Mouse (Mus musculus): ENCODE data around the gene Ncoa7. TPM values are rescaled to one million over a fixed set of nuclear protein-coding genes. Genes with fewer than 3 reads are reported as not detected.

Gene Ncoa7
- polyA plus RNA-seq, 1 experiment from 2014 or later = 11.5 TPM

DNA sequence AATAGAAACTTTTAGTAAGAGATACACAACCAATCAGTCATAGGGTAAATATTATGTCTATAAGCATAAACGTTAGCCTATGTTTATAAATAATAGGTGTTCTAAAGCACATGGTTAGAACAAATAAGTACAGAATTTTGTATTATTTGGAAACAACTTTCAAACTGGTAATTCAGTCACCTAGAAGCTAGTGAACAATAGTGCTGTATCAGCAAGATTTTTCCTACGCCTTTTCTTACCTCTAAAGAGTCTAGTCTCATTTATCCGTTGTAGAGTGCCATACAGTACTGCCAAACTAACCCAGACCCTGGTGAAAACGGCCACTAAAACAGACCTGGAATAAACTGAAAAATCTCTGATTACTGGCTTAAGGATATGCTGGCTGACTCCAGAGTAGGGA lies 190.1 kb downstream of the Ncoa7 start:
- no peak for TF ChIP-seq CTCF (IDR thresholded peaks at IDR 0.05; ENCODE audit: low read depth)
- H3K4me1 ChIP-seq (ENCODE audit: insufficient read depth) = no peaks in the 10 kb centered on the region
- no peak overlapping the region for H3K4me3 ChIP-seq (ENCODE audit: low read depth, low read length)
- ATAC-seq (ENCODE audit: insufficient read depth) (no peak), DNase-seq (no peak)
- no peaks in the 10 kb centered on the region for H3K9me3 ChIP-seq (ENCODE audit: low read depth, low read length)
- H3K36me3 ChIP-seq (ENCODE audit: insufficient read depth) = no peaks in the 10 kb centered on the region
- no peak overlapping the region for H3K9ac ChIP-seq
- no peak overlapping the region for H3K4me2 ChIP-seq
- no peaks in the 10 kb centered on the region for H3K27me3 ChIP-seq (ENCODE audit: insufficient read depth, low read length)
- 71% methylated on average over 4 of the region's 4 CpGs for WGBS
- H3K27ac ChIP-seq (ENCODE audit: low read depth) = no peak overlapping the region

DNA sequence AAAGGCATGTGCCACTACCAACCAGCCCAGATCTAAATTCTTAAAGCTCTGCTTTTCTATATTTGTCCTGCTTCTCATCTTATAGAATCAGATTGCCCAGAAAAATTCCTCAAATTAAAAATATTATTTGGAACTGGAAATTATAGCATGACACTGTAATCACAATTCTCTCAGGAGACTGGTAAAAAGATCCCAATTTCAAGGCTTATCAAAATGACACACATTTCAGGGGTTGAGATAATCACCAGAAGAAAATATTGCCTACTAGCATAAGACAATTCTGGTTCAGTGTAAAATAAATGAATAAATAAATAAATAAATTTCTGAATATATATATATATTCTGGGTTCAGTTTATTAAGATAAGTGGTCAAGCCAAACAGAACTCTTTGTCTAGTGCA lies 193.5 kb downstream of the Ncoa7 start:
- Histone ChIP-seq H3K27me3 (ENCODE audit: insufficient read depth, low read length) (no peaks in the 10 kb centered on the region), H3K4me2 (no peak overlapping the region), H3K9me3 (ENCODE audit: low read depth, low read length) (no peaks in the 10 kb centered on the region), H3K4me1 (ENCODE audit: insufficient read depth) (no peaks in the 10 kb centered on the region), H3K4me3 (ENCODE audit: low read depth, low read length) (no peak overlapping the region), H3K9ac (no peak overlapping the region), H3K36me3 (ENCODE audit: insufficient read depth) (no peaks in the 10 kb centered on the region), H3K27ac (ENCODE audit: low read depth) (no peak overlapping the region)
- no peak for DNase-seq
- ATAC-seq (ENCODE audit: insufficient read depth) = no peak
- no peak for TF ChIP-seq CTCF (IDR thresholded peaks at IDR 0.05; ENCODE audit: low read depth)

DNA sequence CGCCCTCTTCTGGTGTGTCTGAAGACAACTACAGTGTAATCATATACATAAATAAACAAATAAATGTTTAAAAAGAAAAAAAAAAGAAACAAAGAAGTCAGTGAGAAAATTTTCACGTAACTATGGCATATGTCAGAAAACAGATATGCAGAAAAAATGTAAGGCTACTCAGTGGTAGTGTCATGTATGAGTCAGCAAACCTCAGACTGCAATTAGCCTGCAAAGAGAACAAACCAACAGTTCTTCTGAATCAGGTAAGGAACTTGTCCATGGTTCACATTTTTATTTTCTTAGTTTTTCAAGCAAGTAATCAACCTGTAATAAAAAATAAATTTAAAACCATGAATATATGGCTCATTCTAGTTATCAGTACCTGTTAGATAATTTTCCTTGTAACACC lies 195.0 kb downstream of the Ncoa7 start:
- H3K4me3 ChIP-seq (ENCODE audit: low read depth, low read length) = no peak overlapping the region
- ATAC-seq (ENCODE audit: insufficient read depth) (no peak), DNase-seq (no peak)
- H3K27ac ChIP-seq (ENCODE audit: low read depth) = no peak overlapping the region
- 67% methylated on average over 2 of the region's 2 CpGs for WGBS
- H3K36me3 ChIP-seq (ENCODE audit: insufficient read depth) = no peaks in the 10 kb centered on the region
- no peak overlapping the region for H3K4me2 ChIP-seq
- H3K9ac ChIP-seq = no peak overlapping the region
- no peaks in the 10 kb centered on the region for H3K27me3 ChIP-seq (ENCODE audit: insufficient read depth, low read length)
- TF ChIP-seq CTCF (IDR thresholded peaks at IDR 0.05; ENCODE audit: low read depth) = no peak
- H3K4me1 ChIP-seq (ENCODE audit: insufficient read depth) = no peaks in the 10 kb centered on the region
- H3K9me3 ChIP-seq (ENCODE audit: low read depth, low read length) = no peaks in the 10 kb centered on the region

DNA sequence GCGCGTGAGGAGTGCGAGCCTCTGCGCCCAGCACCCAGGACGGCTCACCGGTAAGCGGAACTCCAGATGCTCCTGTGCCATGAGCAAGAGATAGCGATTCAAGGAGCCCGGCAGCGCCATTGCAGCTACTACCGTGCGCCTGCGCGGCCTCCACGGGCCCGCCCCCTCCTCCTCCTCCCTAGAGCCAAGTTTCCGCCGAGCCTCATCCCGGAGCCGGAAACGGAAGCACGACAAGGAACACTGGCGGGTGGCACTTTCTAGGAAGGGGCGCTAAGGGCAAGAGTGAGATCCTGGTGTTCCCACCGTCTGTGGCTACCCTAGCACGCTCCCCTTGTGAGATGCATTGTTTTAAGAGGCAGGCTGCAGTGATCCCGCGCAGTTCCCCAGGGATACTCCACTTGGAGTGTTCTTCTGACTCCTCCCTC lies 202.6 kb downstream of the Ncoa7 start, which contains the start of gene Trmt11:
Gene Trmt11 (minus strand): TSS at position 208 of the 425 bp plus-strand sequence.
- under 1% methylated on average over 25 of the region's 28 CpGs for WGBS
- Histone ChIP-seq H3K9me3 (ENCODE audit: low read depth, low read length) (no peaks in the 10 kb centered on the region), H3K9ac (peak within 1 kb of the TSS; percentile 83), H3K4me1 (ENCODE audit: insufficient read depth) (peaks cover 3% of the 10 kb centered on the region; the same call in 1 of the 2 replicates), H3K27ac (ENCODE audit: low read depth) (peak within 1 kb of the TSS; percentile 81), H3K36me3 (ENCODE audit: insufficient read depth) (peaks cover 15% of the 10 kb centered on the region), H3K4me3 (ENCODE audit: low read depth, low read length) (peak within 1 kb of the TSS; percentile 78), H3K27me3 (ENCODE audit: insufficient read depth, low read length) (no peaks in the 10 kb centered on the region), H3K4me2 (peak within 1 kb of the TSS; percentile 61)
- DNase-seq (peak; percentile 94), ATAC-seq (ENCODE audit: insufficient read depth) (peak; percentile 96)
- no peak for TF ChIP-seq CTCF (IDR thresholded peaks at IDR 0.05; ENCODE audit: low read depth)

DNA sequence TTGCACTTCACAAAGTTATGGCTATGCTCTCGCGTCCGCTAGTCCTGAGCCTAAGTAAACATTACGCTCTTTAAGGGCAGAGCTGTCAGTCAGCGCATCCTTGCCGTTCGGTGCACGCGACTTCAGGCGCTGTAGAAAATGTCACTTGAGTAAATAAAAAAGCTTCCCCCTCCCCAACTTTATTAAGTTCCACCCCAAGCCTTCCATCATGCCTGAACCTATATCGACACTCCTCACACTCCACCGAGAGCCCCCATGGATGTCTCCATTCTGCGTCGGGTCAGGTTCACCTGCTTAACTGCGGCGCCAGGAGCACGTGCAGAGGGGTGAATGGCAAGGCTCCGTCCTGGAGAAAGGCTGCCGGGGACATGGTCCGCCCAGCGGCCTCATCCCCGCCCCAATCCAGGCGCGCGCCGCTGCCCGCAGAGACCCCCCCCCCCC lies 203.0 kb downstream of the Ncoa7 start:
- Histone ChIP-seq H3K36me3 (ENCODE audit: insufficient read depth) (peaks cover 20% of the 10 kb centered on the region), H3K9ac (peak overlapping the region; percentile 83), H3K9me3 (ENCODE audit: low read depth, low read length) (no peaks in the 10 kb centered on the region), H3K4me1 (ENCODE audit: insufficient read depth) (peaks cover 3% of the 10 kb centered on the region; the same call in 1 of the 2 replicates), H3K4me3 (ENCODE audit: low read depth, low read length) (peak overlapping the region; percentile 78), H3K27ac (ENCODE audit: low read depth) (peak overlapping the region; percentile 81), H3K27me3 (ENCODE audit: insufficient read depth, low read length) (no peaks in the 10 kb centered on the region), H3K4me2 (peak overlapping the region; percentile 61)
- TF ChIP-seq CTCF (IDR thresholded peaks at IDR 0.05; ENCODE audit: low read depth) = no peak
- DNase-seq (peak; percentile 54), ATAC-seq (ENCODE audit: insufficient read depth) (peak; percentile 87)
- 0% methylated on average over 22 of the region's 27 CpGs for WGBS

DNA sequence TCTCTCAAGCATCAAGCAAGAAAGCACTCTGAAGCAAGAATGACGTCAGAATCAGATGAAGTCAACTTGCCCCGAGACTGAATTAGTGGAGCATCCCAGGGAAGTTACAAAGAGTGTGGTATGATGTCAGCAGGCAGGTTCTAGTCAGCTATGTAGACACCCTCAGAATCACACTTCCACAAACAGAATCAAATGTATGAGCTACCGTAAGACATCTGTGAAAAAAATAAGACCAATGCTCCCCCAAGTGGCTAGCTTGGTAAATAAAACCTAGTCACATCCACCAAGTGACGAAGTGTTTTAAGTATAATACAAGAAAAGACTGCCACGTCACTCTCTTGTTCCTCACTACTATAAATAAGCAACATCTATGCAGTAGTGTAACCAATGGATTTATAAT lies 216.1 kb downstream of the Ncoa7 start:
- 62% methylated on average over 5 of the region's 5 CpGs for WGBS
- no peak overlapping the region for H3K4me2 ChIP-seq
- peak; percentile 14; the same call in 1 of the 2 replicates for TF ChIP-seq CTCF (IDR thresholded peaks at IDR 0.05; ENCODE audit: low read depth)
- H3K9ac ChIP-seq = no peak overlapping the region
- H3K36me3 ChIP-seq (ENCODE audit: insufficient read depth) = peaks cover 45% of the 10 kb centered on the region
- H3K9me3 ChIP-seq (ENCODE audit: low read depth, low read length) = no peaks in the 10 kb centered on the region
- no peak overlapping the region for H3K4me3 ChIP-seq (ENCODE audit: low read depth, low read length)
- H3K27me3 ChIP-seq (ENCODE audit: insufficient read depth, low read length) = no peaks in the 10 kb centered on the region
- DNase-seq (peak; percentile 48), ATAC-seq (ENCODE audit: insufficient read depth) (no peak)
- H3K27ac ChIP-seq (ENCODE audit: low read depth) = no peak overlapping the region
- no peaks in the 10 kb centered on the region for H3K4me1 ChIP-seq (ENCODE audit: insufficient read depth)

DNA sequence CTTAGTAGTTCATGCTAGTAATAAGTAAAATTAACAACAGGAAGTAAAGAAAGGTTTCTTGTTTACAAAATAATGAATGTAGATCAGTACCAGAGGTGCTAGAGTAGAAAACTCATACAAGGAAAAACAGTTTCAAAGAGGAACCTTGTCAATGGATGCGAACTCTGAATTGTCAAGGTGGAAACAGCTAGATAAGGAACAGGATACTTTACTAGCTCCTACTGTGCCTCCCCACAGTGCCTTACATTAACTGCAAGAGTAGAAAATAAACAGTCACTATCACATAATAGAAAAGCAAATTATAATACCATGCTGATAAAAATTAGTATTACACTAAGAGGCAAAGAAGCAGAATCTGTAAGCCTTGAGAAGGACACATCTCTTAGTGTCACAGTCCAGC lies 217.4 kb downstream of the Ncoa7 start:
- ATAC-seq (ENCODE audit: insufficient read depth) (no peak), DNase-seq (no peak)
- no peak overlapping the region for H3K4me3 ChIP-seq (ENCODE audit: low read depth, low read length)
- TF ChIP-seq CTCF (IDR thresholded peaks at IDR 0.05; ENCODE audit: low read depth) = no peak
- H3K4me1 ChIP-seq (ENCODE audit: insufficient read depth) = no peaks in the 10 kb centered on the region
- H3K9me3 ChIP-seq (ENCODE audit: low read depth, low read length) = no peaks in the 10 kb centered on the region
- no peak overlapping the region for H3K9ac ChIP-seq
- peaks cover 39% of the 10 kb centered on the region for H3K36me3 ChIP-seq (ENCODE audit: insufficient read depth)
- H3K27ac ChIP-seq (ENCODE audit: low read depth) = no peak overlapping the region
- WGBS = 88% methylated on average over 1 of the region's 1 CpGs
- no peaks in the 10 kb centered on the region for H3K27me3 ChIP-seq (ENCODE audit: insufficient read depth, low read length)
- no peak overlapping the region for H3K4me2 ChIP-seq

Other genes starting within 250 kb of the Ncoa7 start
- gene Trmt11, start 202.6 kb downstream of the Ncoa7 start, polyA plus RNA-seq (2014; fragmentation: Nextera tagmentation; extraction: Ambion mirVana) = 28.5 and 30.1 TPM in 2 replicates
- 21.5 and 22.8 TPM in 2 replicates for gene Hint3, start 173.7 kb downstream of the Ncoa7 start, polyA plus RNA-seq (2014; fragmentation: Nextera tagmentation; extraction: Ambion mirVana)
- gene Hey2, start 39.5 kb upstream of the Ncoa7 start, polyA plus RNA-seq (2014; fragmentation: Nextera tagmentation; extraction: Ambion mirVana) = 1.4 and 2.2 TPM in 2 replicates